Mouse (Mus musculus): ENCODE results near the gene Usp48.

DNA sequence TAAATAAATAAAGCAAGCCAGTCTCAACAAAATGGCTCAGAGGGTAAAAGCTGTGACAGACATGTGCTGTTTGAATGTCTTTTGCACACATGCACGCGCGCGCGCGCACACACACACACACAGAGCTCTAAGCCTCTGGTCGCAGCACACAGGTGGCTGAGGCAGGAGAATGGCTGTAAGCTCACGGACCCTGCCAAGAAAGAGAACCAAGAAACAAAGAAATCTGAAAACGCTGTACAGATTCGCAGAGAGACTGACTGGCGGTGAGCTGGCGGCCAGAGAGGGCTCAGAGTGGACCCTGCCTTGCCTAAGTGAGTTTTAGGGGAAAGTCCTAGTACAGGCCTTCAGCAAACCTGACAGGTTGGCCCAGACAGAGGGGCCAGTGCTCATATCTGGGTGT is 16.1 kb upstream of the Usp48 start:
- TF ChIP-seq TAL1 (conservative IDR thresholded peaks at IDR 0.05; ENCODE audit: low read depth, low read length) = no peak
- TF ChIP-seq CTCF (IDR thresholded peaks at IDR 0.05; ENCODE audit: low read depth, low read length) = no peak
- no peak for TF ChIP-seq GATA1 (IDR thresholded peaks at IDR 0.05; ENCODE audit: borderline replicate concordance, low read length)
- no peak for TF ChIP-seq POLR2AphosphoS5 (IDR thresholded peaks at IDR 0.05; ENCODE audit: insufficient replicate concordance, low read depth, low read length)

Measured in G1E (cell line).